Mouse (Mus musculus) spleen, adult 18-20 months (tissue): Measurements from ENCODE around the gene Eml2.
"Not testable (repeated sequence)": the region's sequence is repeated elsewhere in the genome, so short reads cannot be mapped to it uniquely, and the experiment has no call there.

ENCODE experiments used
- DNase-seq, 2 experiments: peaks; one replicate each; pipeline ENCODE4 v3.0.0; 2022; ENCODE audit warnings: mixed read lengths in 2 of 2

Eml2 gene

DNA sequence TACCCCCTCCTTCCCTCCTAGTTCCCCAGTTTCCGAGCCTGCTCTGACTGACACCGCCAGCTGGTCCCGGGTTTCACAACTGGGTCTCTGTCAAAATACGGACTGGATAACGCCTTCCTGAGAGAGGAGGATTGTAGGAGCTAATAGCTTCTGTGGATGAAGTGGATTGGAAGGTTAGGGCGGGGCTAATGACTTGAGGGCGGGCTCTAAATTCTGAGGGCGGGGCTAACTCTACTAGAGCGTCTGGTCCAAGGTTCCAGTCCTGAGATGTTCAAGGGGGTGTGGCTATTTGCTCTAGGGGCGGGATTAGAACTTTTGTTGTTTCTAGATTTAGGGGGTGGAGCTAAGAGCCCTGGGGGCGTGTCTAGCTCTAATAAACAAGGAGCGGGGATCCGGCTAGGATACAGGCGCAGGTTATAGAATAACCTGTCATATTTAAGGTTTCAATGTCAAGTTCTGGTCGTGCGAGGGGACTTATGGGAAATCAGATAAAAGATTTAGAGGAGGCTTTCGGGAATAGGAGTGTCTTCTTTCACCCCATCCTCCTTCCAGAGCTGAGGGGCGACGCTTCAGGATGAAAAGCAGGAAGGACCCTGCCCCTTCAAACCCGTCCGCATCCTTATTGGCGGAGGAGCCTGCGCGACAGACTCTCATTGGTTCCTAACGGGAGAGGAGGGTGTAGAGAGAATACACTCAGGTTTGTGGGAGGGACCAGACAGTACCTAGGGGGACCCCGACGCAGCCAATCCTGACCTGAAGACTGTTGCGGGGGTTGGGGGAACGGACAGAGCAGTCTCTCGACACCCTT, at the start of gene Eml2:
TSS of gene Eml2 (plus strand) at position 714 of the 808 bp plus-strand sequence.
- no peak for DNase-seq

GRCm38 (mm10) chr7:19127744-19128143, 48.5 kb upstream of the Eml2 start:
- no peak for DNase-seq

- no peak for DNase-seq
Measured at GRCm38 (mm10) chr7:19129396-19129795, 46.8 kb upstream of the Eml2 start.

GRCm38 (mm10) chr7:19130657-19131056, 45.6 kb upstream of the Eml2 start:
- DNase-seq, result no peak

- peak; percentile 85 to 90 for DNase-seq
Measured at GRCm38 (mm10) chr7:19131324-19131848, 44.8 kb upstream of the Eml2 start.

DNA sequence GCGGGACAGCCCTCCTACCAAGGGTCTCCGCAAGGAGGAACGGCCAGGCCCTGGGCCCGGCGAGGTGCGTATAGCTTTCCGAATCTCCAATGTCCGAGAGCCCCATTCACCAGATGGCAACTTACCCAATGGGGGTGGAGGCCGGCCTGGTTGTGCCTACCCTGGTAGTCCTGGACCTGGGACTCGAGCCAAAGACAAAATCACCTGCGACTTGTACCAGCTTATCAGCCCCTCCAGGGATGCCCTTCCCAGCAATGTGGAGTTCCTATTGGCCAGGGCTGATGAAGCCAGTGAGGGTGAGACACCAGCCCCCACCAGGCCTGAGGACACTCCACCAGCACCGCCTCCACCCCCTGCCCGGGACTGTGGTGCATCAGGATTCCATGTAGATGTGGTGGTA, 40.1 kb upstream of the Eml2 start:
- no peak for DNase-seq

- DNase-seq, result no peak
Measured at GRCm38 (mm10) chr7:19136673-19137334, 39.4 kb upstream of the Eml2 start.

DNA sequence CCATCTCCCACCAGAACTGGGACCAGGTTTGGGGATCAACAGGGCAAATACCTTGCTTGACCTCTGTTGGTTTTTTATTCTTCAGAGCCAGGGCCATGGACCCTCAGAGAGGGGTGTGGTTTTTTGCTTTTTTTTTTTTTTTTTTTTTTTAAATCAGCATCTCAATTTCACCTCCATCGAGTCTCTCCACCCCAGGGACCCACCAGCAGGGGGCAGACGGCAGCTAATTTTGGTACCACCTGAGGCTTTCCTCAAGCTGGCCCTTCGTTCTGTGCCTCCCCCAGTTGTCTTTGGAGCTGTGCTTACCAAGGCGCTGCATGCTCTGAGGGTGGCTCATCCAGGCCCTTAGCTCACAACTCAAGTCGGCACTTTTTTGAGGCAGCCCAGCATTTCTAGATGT, 38.8 kb upstream of the Eml2 start:
- peak; percentile 35 to 63 for DNase-seq

DNA sequence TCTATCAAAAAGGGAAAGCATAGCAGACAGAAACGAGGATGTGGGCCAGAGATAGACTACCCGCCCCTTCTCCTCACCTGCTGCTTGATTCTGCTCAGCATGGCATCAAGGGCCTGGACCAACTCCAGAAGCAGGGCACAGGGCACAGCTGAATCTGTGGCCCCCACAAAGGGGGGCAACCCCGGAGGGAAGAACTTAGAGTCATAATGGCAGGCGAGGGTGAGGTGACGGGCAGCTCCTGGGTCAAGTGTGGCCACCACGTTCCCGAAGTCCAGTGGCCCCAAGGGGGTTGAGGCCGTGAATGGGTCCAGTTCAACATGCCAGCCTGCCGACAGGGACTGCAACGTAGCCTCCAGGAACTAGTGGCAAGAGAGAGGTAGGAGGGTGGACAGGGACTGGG, 29.4 kb upstream of the Eml2 start:
- DNase-seq, result no peak

DNA sequence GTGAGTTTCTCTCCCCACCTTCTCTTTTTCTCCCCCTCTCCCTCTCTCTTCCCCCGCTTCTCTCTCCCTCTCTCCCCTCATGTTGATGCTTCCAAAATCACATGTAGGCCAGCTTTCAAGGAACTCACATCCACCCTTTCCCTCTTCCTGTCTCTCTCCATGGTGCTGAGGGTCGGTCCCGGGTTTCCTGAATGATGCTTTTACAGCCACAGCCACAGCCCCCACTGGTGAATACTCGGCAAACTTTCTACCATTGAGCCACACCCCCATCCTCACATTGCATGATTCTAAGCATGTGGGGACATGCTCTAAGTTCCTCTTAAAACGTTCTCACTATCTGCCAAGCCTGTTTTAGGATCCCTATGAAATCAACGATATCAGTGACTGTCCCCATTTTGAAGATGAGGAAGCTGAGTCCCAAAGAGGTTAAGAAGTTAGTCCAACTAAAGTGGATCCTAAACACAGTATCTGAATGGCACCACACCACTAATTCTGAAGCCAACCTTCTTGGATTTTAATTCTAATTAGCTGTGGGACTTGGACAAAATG, 28.6 kb upstream of the Eml2 start:
- DNase-seq, result no peak

DNA sequence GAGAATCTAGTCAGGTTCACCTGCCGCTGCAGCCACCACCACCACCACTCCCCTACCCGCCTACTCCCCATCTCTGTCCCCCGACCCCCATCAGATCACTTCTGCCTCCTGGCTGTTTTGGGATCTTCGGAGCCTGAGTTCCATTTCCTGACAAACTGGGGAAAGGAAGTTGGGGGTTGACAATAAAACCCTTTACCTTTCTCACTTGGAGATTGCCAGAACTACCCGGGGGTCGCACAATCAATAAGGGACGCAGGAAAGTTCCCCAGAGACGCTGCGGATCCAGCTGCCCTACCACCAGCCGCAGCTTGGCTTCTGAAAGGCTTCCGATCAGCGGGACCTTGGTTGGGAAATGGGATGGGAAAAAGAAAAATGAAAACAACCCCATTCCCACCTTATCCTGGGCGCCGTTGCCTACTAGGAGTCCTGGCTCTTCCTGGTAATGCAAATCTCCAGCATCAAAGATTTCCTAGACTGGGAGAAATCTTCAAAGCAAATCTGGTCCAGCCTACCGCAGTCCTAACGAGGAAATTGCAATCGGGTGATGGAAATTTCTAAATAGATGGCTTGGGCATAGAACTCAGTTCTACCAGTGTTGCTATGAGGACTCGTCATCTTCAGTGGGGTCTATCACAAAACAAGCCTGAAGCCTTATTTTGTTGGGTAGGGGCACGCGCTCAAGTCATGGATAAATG, 27.9 kb upstream of the Eml2 start:
- no peak for DNase-seq

DNA sequence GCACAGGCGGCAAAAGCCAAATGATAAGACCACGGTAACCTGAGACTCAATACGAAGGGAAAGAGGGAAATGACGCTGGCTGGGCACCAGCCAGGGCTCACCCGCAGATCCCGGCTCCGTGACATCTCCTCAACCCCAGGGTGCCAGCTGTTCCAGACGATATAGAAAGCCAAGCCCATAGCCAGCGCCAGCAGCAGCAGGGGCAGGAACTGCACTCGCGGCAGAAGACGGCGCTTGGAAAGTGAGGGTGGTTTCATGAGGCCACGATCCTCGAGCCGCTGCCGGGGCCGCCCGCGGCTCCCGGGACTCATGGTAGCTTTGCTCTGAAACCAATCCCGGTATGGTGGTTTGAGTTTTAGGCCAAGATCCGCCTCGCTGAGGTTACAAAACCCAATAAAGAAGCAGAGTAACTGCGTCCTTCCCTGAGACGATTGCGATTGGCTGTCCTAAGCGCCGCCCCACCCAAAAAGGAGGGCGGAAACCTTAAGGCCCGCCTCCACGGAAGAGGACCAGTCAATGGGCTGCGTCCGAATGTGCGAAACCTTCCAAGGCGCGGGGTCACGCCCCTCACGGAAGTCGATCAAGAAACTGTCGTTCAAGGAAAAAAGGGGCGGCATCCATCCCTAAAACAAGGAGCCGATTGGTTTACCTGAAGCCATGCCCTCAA, 27.2 kb upstream of the Eml2 start, which contains the start of gene Qpctl:
TSS of gene Qpctl (minus strand) at position 417 of the 667 bp plus-strand sequence.
- peak; percentile 95 to 96 for DNase-seq

DNA sequence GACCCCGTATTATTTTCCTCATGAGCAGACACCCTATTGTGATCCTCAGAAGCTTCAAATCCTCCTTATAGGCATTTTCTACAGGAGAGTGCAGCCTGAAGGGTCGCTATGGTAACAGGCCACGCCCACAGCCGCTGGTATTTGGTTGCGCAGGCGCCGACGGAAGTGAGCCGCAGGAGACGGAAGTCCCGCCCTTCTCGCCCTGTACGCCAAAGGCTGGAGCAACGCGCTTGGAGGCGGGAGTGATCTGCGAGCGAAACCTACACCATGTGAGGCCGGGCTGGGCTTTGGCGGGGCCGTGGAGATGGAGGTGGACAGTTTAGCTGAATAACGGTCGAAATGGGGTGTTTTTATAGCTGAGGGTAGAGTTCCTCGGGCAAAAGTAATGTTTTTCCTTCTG, 26.6 kb upstream of the Eml2 start, which contains the start of gene Snrpd2:
TSS of gene Snrpd2 (plus strand) at position 97 of the 400 bp plus-strand sequence.
- peak; percentile 88 to 94 for DNase-seq

GRCm38 (mm10) chr7:19151121-19151520, 25.1 kb upstream of the Eml2 start:
- DNase-seq, result not testable (repeated sequence)

GRCm38 (mm10) chr7:19154796-19155195, 21.4 kb upstream of the Eml2 start:
- DNase-seq, result no peak

GRCm38 (mm10) chr7:19155825-19156475, 20.3 kb upstream of the Eml2 start:
- DNase-seq, result no peak

DNA sequence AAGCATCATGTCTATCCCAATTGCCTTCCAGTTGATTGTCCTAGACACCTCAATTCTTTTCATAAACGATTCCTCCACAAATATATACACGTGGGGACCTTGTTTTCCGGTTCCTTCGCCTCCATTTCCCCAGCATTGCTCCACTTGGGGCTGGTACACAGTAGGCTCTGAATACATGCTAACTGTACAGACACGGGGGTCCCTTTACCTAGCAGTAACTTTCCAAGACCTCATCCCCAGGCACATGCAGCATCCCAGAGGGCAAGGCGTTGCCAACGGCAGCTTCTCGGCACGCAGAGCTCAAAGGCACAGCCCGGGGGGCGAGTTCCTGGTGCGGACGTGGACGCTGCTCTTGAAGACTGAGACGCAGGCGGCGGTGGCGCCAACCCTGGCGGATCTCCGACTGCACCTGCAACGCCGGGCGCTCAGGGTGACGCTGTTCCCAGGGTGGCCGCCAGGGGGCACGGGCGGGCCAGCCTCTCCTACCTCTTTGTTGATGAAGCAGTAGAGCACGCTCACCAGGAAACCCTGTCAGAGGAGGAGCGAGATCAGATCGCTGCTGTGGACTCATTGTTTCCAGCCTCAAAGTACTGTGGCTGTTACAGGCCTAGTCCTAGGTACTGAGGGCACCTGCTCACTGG, 18.9 kb upstream of the Eml2 start:
- peak; percentile 83 to 96 for DNase-seq

DNA sequence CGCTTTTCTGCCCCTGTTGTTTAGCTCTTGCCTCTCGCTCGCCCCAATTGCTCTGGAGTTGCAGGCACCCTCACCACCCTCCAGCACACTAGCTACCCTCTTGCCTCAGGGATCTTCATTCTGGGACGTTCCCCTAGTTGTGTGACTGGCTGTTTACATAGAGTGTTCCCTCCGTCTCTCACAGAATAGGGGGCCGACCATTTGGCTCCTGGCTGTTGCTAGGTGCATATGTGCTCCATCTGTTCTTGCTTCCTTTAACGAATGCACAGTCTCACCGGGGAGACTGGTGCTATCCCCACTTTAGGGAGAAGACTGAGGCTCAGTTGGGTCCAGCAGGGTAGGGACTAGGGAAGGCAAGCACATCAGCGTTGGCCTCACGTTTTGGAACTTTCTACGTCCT, 17.6 kb upstream of the Eml2 start:
- DNase-seq, result no peak

DNA sequence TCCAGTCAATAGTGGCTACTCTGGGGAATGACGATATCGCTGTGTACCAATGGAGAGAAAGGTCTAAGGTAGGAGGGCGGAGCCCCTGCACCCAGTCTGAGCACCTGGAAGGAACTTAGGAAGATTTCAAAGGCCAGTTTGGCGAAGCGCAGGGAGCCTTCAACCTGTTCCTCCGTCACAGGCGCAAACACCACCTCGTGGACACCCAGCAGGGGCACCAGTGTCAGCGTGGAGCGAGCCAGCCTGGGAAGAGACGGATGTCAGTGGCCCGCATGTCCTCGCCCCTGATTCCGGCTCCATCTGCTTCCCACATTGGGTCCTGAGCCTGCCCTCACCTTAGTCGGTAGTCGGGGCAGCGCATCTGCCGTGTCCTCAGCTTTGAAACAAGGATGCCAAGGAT, 16.8 kb upstream of the Eml2 start:
- DNase-seq, result no peak

DNA sequence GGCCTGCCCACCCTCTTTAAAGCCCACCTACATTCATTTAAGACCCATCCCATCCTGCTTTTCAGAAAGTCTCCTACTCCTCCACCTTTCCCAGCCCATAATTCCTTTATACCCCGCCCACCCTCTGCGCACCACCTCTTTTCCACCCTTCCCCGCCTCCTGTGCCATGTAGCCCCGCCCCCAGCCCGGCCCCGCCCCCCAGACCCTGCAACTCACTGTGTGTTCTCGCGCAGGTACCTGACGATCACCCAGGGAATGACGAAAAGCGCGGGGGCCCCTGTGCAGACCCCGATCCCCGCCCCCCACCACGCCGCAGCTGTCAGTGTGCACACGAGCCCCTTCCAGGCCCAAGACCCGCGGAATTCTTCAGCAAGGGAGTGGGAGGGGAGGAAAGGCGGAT, 16.1 kb upstream of the Eml2 start:
- DNase-seq, result no peak

GRCm38 (mm10) chr7:19162928-19163327, 13.3 kb upstream of the Eml2 start:
- no peak for DNase-seq
